Comparison of ENCODE assay signal across 12 mouse cellular contexts in the genomic region with DNA sequence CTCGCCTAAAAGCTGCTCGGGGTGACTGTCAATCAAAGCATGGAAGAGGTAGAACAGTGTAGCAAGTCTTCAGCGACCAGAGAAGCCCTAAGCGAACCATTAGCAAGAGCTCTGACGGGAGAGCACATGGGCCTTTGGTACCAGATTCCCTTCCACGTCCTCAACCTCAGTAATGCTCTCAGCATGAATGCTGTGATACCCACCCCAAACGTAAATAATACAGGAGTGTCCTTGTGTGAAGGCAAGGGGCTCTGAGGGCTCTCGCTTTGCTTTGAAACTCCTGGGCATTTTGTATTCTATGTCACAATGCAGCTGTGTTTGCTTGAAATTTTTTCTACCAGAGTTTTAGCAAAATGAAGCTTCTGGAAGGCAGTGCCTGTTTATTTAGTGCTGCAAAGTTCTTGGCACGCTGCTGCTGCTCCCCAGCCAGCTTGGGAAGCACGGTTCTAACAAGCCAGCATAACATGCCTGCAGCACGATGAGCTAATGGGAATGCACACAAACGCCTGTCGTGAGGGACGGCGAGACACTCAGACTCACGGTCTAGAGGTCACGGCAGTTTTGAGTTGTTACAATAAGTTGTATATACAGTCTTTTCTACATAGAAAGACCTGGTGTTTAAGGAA. TPM values are rescaled to one million over a fixed set of nuclear protein-coding genes. Genes with fewer than 3 reads are reported as not detected.
DNase-seq lines count a peak whose midpoint lies in the region; ATAC-seq and TF ChIP-seq lines count a peak whose summit lies in the region.
"Had no signal": no experiment of that assay in that cellular context is flagged by ENCODE, and none has a peak within 500 bp of the region (broad histone marks: within the 10 kb centered on the region; RNA-seq: fewer than 3 reads in every experiment).

No protein-coding gene starts in this region.

- no peak overlapping the region for H3K4me3 ChIP-seq in heart, embryonic 11.5 days (ENCODE audit: low read depth, low read length)
- H3K4me3 ChIP-seq in lung, postnatal 0 days (ENCODE audit: low read depth, low read length): no peak overlapping the region
- H3K4me3 ChIP-seq: limb, embryonic 15.5 days; myocyte had no signal

- ATAC-seq in heart, embryonic 11.5 days (replicated peaks; ENCODE audit: insufficient number of reproducible peaks, low FRiP score, low TSS enrichment): no peak
- peak; percentile 86 for ATAC-seq in lung, postnatal 0 days
- ATAC-seq in activated CD4-positive, CD25-positive, alpha-beta regulatory T cell, adult 4 months: no peak

- no peaks in the 10 kb centered on the region for H3K4me1 ChIP-seq in heart, embryonic 11.5 days (ENCODE audit: control insufficient read depth, insufficient read depth, low read length)
- no peaks in the 10 kb centered on the region for H3K4me1 ChIP-seq in lung, postnatal 0 days (ENCODE audit: insufficient read depth, low read depth, low read length)

- H3K27ac ChIP-seq in heart, embryonic 11.5 days (ENCODE audit: low read depth, low read length): no peak overlapping the region
- peak overlapping the region; percentile 6 for H3K27ac ChIP-seq in lung, postnatal 0 days (ENCODE audit: low read length)
- H3K27ac ChIP-seq: limb, embryonic 15.5 days had no signal

- DNase-seq in heart, adult 8-10 months (ENCODE audit: low spot score): peak; percentile 48
- peak; percentile 32 for DNase-seq in adipocyte (ENCODE audit: low spot score)
- peak; percentile 36 to 57 for DNase-seq in heart, adult 9 months (ENCODE audit: low spot score in 2 of 2)
- DNase-seq in lung, postnatal 0 days (ENCODE audit: low spot score): peak; percentile 82
- no peak for DNase-seq in T-cell, adult 2 months (ENCODE audit: low spot score)
- DNase-seq in thymus, postnatal 10 days (ENCODE audit: low spot score in 2 of 2): no peak
- DNase-seq: kidney, adult 9 months had no signal

- TF ChIP-seq CTCF in lung, postnatal 0 days (IDR thresholded peaks at IDR 0.05): no peak

- peaks cover 15% of the 10 kb centered on the region for H3K36me3 ChIP-seq in heart, embryonic 11.5 days (ENCODE audit: control insufficient read depth, insufficient read depth, low read length)
- H3K36me3 ChIP-seq in lung, postnatal 0 days (ENCODE audit: insufficient read depth, low read length): 0 out of 2 replicates have a peak, but pooled peaks cover 4% of the 10 kb centered on the region

- H3K9me3 ChIP-seq in heart, embryonic 11.5 days (replicated peaks; ENCODE audit: control insufficient read depth, low read length): no peaks in the 10 kb centered on the region
- H3K9me3 ChIP-seq in lung, postnatal 0 days (ENCODE audit: low read length): no peaks in the 10 kb centered on the region
- H3K9me3 ChIP-seq: limb, embryonic 15.5 days had no signal

- H3K4me2 ChIP-seq in heart, embryonic 11.5 days: no peak overlapping the region
- no peak overlapping the region for H3K4me2 ChIP-seq in lung, postnatal 0 days (replicated peaks; ENCODE audit: low read depth, low read length)
- H3K4me2 ChIP-seq: limb, embryonic 15.5 days had no signal

- WGBS in heart, embryonic 11.5 days (ENCODE audit: insufficient replicate concordance): 83% methylated on average over 17 of the region's 17 CpGs
- 38% methylated on average over 17 of the region's 17 CpGs for whole genome bisulfite sequencing in lung, postnatal 0 days

- peak; percentile 27; the same call in 1 of the 2 replicates for TF ChIP-seq EP300 in lung, postnatal 0 days (IDR thresholded peaks at IDR 0.05)

- H3K27me3 ChIP-seq in heart, embryonic 11.5 days (ENCODE audit: control insufficient read depth, insufficient read depth, low read length): no peaks in the 10 kb centered on the region
- H3K27me3 ChIP-seq in lung, postnatal 0 days (replicated peaks; ENCODE audit: insufficient read depth, low read length): no peaks in the 10 kb centered on the region
- H3K27me3 ChIP-seq: CH12.LX; limb, embryonic 15.5 days had no signal

- no peak overlapping the region for H3K9ac ChIP-seq in heart, embryonic 11.5 days (ENCODE audit: low read depth, low read length)
- H3K9ac ChIP-seq in lung, postnatal 0 days (replicated peaks; ENCODE audit: low read depth): no peak overlapping the region
- H3K9ac ChIP-seq: limb, embryonic 15.5 days had no signal

RNA-seq across cellular contexts. Expression of a gene that starts 18.6 kb away (rescaled TPM):
- total RNA-seq in heart, adult 8-10 months (2022): 1 to 10 TPM; 1.3 to 1.6 (median 1.5) TPM
- 5.2 and 5.3 TPM in 2 replicates for polyA plus RNA-seq in heart, embryonic 11.5 days (2014; fragmentation: Nextera tagmentation; extraction: Ambion mirVana)
- 1.3 and 1.8 TPM in 2 replicates for polyA plus RNA-seq in lung, postnatal 0 days (2015; fragmentation: Nextera tagmentation; extraction: Ambion mirVana)
- polyA plus RNA-seq in activated CD4-positive, CD25-positive, alpha-beta regulatory T cell, adult 4 months (2017; shearing (Covaris generic)): 1 to 10 TPM; 5.9 to 6.8 TPM

Comparison
In these comparisons a context has a peak if more than half of its experiments do, and no peak if none do; other contexts are left out.
1. DNase-seq: peak in heart, adult 8-10 months (single experiment), adipocyte (single experiment), heart, adult 9 months (2 of 2) and lung, postnatal 0 days (single experiment); none in T-cell, adult 2 months (single experiment) and thymus, postnatal 10 days (0 of 2).